Mouse (Mus musculus): ENCODE measurements around the gene Tmem143.

The Tmem143 gene

DNA sequence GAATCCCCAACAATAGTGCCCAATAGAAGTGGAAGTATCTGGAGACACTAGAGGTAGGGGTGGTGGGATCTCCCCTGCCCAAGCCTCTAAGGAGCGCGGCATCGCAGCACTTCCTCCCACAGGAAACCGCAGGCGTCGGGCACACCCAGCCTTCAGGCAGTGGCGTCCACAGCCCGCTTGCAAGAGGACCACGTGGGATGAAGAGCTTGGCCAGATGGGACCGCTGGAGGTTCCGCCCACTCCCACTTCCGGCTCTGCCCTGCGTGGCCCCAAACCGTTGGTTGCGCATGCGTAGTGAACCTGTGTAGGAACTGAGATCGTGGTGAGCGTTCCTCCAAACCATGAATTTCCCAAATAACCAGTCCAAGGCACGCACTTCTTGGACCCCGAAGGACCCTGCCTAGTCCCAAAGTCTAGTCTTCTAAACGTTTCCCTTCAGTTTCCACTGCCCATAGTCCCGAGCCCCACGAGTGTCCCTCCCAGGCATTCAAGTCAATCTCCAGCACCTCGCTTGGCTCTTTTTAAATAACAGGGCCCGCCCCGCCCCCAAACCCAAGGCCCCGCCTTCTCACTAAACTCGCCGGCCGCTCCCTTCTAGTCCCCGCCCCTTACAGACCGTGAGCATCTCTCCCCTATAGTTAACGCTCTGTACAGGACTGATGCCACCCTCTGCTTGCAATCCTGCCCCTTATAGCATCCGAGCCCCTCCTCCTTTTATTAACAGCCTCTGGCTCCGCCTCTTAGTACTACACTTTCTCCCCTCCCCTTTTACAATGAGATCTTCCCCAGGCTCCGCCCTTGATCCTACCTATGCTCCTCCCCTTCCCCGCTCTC lies 26.4 kb downstream of the Tmem143 start:
- DNase-seq (ENCODE audit: low read depth) = peak; percentile 100

DNA sequence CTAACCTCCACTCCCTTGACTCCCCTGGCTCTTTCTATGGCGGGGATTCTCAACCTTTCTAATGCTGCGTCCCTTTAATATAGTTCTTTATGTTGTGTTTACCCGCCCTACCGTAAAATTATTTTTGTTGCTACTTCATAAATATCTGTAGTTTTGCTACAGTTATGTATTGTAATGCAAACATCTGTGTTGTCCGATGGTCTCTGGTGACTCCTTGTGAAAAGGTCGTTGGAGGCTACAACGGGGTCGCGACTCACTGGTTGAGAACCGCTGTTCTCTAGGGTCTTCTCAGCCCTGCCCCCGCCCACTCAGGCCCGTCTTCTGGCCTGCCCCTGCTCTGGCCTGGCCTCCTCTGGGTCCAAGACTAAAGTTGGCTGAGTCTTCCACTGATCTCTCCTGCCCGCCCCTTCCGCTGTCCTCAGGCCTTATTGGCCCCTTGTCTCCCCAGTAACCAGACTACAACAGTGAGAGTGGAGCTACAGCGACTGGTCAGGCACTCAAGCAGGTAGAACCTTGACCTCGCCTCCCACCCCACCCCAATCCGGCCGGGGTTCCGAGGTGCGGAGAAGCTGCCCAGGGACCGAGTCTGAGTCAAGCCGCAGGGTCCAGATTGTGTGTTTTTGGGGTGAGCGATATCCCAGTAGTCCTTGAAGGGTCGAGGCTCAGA lies 27.2 kb downstream of the Tmem143 start, which contains the start of gene Ccdc114:
Ccdc114 (plus strand) TSS at position 311 of the 667 bp plus-strand sequence.
- DNase-seq (ENCODE audit: low read depth) = peak; percentile 94

DNA sequence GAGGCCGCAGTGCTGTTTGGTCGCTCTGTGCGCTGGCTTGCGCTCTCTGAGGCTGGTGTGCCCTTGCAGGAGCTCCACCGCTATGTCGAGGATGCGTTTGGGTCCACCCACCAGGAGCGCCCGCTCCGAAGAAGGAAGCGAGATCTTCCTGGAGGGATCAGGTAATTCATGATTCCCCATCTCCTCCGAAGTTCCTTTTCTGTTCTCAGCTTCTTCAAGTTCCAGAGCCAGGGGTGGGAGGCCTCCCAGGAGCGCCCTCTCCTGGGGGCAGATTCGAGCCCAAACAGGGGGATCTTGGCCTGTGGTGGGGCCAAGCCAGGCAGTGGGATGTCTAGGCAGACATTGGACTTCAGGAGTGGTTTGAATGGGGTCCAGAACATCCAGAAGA lies 27.7 kb downstream of the Tmem143 start:
- peak; percentile 79 for DNase-seq (ENCODE audit: low read depth)

DNA sequence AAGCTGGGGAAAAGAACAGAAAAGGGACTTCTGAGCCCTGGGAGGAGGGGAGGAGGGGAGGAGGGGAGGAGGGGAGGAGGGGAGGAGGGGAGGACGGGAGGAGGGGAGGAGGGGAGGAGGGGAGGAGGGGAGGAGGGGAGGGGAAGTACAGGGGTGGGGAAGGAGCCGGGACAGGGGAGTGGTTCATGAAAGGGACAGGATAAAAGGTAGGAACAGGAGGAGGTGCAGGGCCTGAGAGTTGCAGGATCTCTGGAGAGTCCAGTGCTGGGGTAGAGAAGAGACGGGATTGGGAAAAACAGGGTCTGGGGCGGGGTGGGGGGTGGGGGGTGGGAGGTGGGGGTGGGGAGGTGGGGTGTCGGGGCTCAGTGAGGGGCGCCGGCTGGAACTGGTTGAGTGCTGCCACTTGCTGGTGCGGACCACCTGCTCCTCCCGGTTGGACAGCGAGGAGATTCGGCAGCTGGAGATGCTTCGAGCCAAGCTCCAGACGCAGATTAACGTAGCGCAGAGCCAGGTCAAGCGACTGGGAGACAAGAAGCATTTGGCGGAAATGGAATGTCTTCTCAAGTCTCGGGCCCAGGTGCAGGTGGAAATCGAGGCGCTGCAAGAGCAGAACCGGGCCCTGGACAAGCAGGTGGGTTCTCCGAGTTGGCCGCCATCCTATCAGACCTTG lies 32.0 kb downstream of the Tmem143 start:
- no peak for DNase-seq (ENCODE audit: low read depth)

DNA sequence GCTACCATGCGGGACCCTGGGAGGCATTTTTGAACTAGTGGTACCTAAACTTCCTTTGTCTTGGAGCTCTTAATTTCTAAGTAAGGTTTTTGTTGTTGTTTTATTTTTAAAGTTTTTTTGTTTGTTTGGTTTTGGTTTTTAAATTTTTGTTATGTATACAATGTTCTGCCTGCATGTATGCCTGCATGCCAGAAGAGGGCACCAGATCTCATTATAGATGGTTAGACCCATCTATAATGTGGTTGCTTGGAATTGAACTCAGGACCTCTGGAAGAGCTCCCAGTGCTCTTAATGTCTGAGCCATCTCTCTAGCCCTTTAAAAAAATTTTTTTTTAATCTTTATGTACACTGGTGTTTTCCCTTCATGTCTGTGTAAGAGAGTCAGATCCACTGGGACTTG lies 32.9 kb downstream of the Tmem143 start:
- no peak for DNase-seq (ENCODE audit: low read depth)

DNA sequence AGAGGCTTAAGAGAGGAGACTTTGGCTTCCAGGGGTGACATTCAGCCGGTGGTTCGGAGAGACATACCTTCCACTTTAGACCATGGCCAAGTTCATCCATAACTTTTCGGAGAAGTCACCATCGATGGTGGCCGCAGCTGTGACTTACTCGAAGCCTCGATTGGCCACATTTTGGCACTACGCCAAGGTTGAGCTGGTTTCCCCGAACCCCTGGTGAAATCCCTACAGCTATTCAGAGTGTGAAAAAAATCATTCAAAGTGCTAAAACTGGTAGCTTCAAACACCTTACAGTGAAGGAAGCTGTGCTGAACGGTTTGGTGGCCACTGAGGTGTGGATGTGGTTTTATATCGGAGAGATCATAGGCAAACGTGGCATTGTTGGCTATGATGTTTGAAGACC lies 37.0 kb downstream of the Tmem143 start:
- peak; percentile 23 for DNase-seq (ENCODE audit: low read depth)

DNA sequence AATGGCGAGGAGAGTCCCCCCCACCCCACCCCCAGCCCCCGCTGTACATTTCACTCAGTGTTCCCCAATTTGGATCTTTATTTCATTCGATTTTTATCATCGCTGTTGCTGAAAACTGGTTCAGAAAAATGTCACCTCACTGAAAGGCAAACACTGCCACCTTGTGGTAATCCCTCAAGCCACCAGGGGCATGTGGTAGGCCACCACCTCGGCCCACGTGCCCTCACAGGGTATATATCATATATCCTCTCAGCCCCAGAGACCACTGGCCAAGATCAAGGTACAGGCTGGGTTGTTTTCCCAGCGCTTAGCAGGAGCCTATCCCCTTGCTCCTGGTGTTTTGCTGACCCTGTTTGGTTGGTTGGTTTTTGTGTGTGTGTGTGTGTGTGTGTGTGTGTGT lies 38.4 kb downstream of the Tmem143 start:
- DNase-seq (ENCODE audit: low read depth) = peak; percentile 78

DNA sequence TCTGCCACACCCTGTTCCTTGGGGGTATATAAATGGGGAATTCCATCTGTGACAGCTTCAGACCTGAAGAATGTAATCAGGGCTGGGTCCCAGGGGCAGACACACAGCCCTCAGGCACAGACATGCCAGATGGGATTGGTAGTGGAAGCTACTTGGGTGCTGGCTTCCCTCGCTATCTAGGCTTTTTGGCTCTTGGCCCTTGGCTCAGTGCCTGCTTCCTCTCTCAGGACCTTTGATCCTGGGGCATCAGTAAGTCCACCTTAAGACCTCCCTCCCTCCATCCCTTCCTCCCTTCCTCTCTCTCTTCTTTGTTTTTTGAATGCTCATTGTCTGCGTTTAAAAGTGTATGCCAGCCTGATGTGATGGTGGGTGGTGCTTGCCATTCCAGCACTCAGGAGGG lies 43.1 kb downstream of the Tmem143 start:
- DNase-seq (ENCODE audit: low read depth) = no peak

DNA sequence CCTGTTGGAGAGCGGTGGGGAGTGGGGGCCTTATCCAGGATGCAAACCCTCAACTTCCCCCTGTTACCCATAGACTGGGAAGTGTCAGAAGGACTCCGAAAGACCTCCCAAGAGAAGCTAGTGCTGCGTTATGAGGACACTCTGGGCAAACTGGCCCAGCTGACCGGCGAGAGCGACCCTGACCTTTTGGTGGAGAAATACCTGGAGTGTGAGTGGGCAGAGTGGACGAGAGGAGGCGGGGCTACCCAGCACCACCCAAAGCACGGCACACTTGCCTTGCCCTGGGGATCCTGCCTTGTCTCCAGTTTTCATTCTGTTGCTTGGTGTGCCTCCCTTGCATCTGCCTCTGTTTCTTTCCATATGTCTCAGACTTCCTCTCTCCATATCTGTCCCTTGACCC lies 45.2 kb downstream of the Tmem143 start:
- DNase-seq (ENCODE audit: low read depth) = no peak

DNA sequence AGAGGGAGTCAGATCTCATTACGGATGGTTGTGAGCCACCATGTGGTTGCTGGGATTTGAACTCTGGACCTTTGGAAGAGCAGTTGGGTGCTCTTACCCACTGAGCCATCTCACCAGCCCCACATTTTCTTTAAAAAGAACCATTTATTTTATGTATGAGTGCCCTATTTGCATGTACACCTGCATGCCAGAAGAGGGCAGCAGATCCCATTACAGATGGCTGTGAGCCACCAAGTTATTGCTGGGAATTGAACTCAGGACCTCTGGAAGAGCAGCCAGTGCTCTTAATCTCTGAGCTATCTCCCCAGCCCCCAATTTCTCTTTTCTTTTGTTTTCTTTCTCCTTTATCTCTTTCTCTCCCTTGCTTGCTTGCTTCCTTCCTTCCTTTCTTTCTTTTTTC lies 46.5 kb downstream of the Tmem143 start:
- DNase-seq (ENCODE audit: low read depth) = peak; percentile 38

DNA sequence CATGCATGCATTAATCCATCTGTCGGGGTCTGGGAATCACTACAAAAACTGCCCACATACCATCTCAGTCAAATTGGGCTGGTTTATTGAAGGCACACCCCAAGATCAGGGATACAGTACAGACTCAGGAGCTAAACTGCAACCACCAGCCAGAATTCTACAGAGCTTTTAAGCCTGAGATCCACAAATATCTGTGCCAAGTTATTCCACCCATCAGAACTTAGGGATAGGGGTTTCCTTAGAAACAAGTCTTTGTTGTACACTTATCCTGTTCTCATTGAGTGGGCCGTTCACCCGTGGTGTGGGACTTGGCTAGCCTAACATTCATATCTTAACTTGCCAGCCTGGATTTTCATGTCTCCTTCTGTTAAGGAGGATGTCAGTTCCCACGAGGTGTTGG lies 52.3 kb downstream of the Tmem143 start:
- DNase-seq (ENCODE audit: low read depth) = no peak

DNA sequence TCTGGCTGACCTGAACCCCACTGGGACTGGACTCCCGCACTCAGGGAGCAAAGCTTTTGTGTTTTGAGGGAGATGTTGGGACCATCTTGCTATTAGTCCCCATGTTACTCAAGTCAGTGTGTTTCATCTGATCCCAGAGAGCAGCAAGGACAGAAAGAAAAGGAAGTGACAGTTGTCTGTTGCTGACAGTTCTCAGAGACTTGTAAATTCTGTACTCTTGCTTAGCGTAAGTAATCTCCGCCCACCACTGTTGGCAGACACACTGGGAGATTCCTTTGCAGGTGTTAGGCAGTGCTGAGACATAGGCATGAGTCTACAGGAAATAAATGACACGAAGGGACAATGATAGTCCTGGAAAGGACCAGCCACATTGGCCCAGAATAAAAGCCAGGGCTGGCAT lies 59.9 kb downstream of the Tmem143 start:
- no peak for DNase-seq (ENCODE audit: low read depth)

Measured in 416B (cell line).